Mouse (Mus musculus) lung, postnatal 0 days (tissue): ENCODE data around the gene Dpep3.

ENCODE experiments used
- CTCF ChIP-seq: IDR thresholded peaks from 2 replicates; pipeline ENCODE4 v1.5.1; 2016; ENCODE audit warnings: antibody characterized with exemption, mild to moderate bottlenecking
- EP300 ChIP-seq: IDR thresholded peaks from 2 replicates; pipeline ENCODE4 v1.6.1; 2016; ENCODE audit warnings: antibody characterized with exemption, mild to moderate bottlenecking, control low read depth

GRCm38 (mm10) chr8:105942026-105942425 lies 37.2 kb downstream of the Dpep3 start:
- TF ChIP-seq CTCF (no peak), EP300 (no peak)
